Mouse (Mus musculus): Measurements from ENCODE around the gene Smim27. TPM values are rescaled to one million over a fixed set of nuclear protein-coding genes. Genes with fewer than 3 reads are reported as not detected.

Smim27 gene
- 6.5 TPM for polyA plus RNA-seq (2014; fragmentation: Illumina TruSeq; extraction: RNeasy Lipid Tissue Mini Kit (QIAGEN cat#74804); ENCODE audit: low read depth, low replicate concordance)

DNA sequence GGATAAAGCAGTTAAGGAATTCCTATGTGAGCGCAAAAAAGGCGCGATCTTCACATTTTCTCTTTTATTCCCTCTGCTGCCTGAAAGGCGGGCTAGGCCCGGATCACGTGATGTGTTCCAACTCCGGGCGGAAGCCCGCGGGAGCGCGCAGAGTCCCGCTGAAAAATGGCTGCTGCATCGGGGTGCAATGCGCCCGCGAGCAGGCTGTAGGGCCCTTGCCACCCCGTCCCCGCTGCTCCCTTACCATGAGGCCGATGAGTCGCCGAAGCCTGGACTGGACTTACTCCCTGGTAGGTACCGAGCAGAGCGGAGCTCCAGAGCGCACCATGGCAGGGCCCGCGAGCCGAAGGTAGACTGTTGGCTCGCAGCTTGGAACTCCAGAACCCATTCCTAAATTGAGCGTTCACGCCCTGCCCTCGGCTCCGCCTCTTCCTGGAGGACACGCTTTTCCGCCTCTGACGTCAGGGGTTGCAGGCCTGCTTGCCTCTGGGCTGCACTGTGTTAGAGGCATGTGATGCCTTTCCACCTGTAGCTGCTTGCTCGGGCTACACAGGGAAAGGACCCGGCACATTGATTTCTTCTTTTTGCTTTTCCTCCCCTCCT lies at the start of gene Smim27, which contains the start of gene Topors:
Gene Smim27, plus strand, starts transcription at position 150 of the 603 bp plus-strand sequence.
Gene Topors, minus strand, starts transcription at position 421 of the 603 bp plus-strand sequence.

DNA sequence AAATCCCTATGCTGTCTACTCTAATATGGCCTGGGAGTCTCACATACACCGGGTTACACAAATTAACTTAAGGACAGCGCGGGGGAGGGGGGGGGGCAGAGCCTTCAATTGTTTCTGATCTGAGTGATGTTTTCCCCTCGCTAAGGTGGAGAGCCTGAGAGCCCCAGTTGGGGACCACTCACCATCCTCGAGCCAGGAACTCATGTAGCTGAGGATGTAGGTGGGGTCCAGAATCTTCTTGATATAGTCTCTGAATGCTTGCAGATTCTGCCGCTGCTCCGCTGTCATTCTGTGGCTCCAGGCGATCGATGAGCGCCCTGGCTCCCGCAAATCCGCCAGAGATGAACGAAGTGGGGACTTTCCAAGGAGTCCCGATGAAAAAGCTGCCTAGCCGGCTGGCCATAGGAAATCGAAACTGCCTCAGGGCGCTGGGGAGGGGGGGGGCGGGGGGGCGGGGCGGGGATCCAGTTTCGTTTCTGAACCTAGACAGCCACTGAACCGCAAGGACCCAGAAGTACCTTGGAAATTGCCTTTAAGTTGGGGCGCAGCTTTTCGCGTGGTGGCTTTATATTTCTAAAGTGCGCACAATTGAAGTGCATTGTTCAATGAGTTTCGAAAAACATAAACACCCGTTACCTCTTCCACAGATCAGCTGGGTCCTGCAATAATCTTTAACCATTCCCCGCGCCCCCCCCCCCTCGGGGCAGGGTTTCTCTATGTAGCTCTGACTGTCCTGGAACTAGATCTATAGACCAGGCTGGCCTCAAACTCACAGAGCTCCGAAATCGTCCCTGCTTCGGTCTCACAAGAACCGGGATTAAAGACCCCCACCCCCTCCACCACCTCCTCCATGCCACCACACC lies 29.7 kb upstream of the Smim27 start, which contains the start of gene Ddx58:
Gene Ddx58, minus strand, starts transcription at position 420 of the 863 bp plus-strand sequence.

DNA sequence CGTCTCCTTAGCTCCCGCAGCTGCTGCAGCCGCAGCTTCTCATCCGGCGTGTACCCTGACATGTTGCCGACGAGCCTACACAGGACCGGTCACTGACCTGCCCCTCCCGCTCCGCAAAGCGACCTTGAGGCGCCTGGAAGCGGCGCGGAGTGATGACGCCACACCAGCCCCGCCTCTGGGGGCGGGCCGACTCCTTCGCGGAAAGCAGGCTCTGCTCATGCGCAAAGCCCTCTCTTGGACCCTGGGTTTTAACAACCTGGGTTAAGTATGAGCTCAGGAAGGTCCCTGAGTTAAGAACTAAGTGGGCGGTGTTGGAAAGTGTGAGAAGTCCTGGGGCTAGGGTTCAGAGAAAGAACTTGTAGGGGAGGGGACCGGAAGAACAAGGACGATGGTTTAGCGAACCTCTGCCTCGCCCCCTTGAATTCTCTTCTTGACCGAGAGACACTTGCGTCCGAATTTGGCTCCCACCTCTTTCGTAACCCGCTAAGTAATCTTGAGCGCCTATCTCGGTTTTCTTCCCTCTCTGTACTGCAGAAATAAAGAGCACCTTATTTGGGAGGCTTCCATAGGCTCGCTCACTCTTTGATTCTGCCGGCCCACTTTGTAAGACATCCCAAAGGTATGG lies 10.0 kb downstream of the Smim27 start, which contains the start of gene Ndufb6:
Gene Ndufb6, minus strand, starts transcription at position 146 of the 625 bp plus-strand sequence.

Other genes with a start within 250 kb of the Smim27 start
- 6.8 TPM for gene Aco1, start 126.5 kb upstream of the Smim27 start, polyA plus RNA-seq (2014; fragmentation: Illumina TruSeq; extraction: RNeasy Lipid Tissue Mini Kit (QIAGEN cat#74804); ENCODE audit: low read depth, low replicate concordance)
- 5.5 TPM for gene Ddx58, start 29.8 kb upstream of the Smim27 start, polyA plus RNA-seq (2014; fragmentation: Illumina TruSeq; extraction: RNeasy Lipid Tissue Mini Kit (QIAGEN cat#74804); ENCODE audit: low read depth, low replicate concordance)
- 82.9 TPM for gene Topors, start 271 bp downstream of the Smim27 start, polyA plus RNA-seq (2014; fragmentation: Illumina TruSeq; extraction: RNeasy Lipid Tissue Mini Kit (QIAGEN cat#74804); ENCODE audit: low read depth, low replicate concordance)
- gene Ndufb6, start 9.8 kb downstream of the Smim27 start, polyA plus RNA-seq (2014; fragmentation: Illumina TruSeq; extraction: RNeasy Lipid Tissue Mini Kit (QIAGEN cat#74804); ENCODE audit: low read depth, low replicate concordance): 73.1 TPM
- 0.08 TPM for gene Tmem215, start 202.6 kb downstream of the Smim27 start, polyA plus RNA-seq (2014; fragmentation: Illumina TruSeq; extraction: RNeasy Lipid Tissue Mini Kit (QIAGEN cat#74804); ENCODE audit: low read depth, low replicate concordance)